Mouse (Mus musculus) cerebellum, postnatal 10 days (tissue): ENCODE data around the gene Ttc16.

Experiments used
- DNase-seq, 2 experiments: peaks; one replicate each; pipeline ENCODE4 v3.0.0; 2021; ENCODE audit warnings: mixed read lengths in 2 of 2

Gene Ttc16

DNA sequence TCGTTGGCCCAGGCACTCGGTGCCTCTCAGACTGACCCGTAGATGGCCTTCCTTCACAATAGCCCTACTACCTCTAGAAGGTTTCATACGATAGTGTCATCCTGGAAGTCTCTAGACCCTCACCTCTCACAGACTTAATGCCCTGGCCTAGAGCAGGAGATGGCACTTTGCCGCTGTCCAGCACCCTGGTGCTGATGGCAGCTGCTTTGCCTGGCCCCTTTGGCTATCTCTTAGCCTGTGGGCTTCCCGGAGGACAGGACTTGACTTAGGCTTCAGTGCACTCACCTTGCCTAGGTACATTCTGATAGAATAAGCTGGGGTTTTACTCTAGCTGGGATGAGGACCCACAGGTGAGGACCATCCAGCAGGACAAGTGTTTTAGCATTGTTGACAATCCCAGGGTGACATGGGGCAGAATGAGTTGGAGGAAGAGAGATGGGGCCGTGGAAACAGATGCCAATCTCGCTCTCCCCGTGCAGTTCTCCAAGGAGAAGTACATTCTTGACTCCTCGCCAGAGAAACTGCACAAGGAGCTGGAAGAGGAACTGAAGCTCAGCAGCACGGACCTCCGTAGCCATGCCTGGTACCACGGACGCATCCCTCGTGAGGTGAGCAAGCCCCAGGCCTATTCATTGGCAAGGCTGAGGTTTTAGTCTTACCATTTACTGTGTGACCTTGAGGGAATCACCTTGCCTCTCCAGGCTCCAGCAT is 31.0 kb downstream of the Ttc16 start:
- DNase-seq = no peak

- peak; percentile 92 to 94 for DNase-seq
Observed at GRCm38 (mm10) chr2:32742173-32742531, 33.3 kb downstream of the Ttc16 start.

DNA sequence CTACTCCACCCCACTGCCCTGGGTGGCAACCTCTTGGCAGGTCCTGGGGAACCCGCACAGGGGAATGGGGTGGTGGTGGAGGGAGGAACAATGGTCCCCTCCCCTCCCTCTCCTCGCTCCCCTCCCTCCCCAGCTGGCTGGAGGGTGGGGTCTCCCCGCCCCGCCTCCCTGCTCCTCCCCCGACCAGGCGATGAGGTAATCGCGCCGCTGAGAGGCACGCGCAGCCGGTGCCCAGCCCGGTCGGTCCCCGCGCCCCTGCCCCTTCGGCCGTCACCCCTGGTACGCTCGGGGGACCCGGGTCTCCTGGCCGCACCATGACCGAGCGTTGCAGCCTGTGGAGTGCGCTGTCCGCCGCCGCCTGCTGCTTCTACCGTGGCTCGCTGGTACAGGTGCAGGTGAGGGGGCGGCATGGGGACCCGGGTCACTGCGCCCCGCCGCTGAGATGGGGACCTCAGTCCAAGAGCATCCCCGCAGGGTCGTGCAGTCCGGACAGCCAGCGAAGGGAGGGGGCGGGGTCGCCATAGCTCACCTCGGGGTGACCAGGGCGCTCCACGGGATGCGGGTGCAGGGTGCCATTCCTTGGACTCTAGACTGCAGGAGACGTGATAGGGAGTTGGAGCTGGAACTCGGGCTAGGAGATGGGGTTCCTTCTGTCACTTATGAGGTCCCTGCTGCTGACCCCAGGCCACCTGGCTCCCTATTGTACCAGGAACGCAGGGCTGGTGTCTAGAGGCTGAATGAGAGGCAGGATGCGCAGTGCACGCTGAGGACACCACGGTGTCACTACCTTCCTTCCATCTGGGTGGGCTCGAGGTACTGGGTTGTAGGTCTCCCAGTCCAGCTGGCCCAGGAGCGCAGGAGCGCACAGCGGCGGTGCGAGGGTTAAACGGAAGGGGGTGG is 33.9 kb downstream of the Ttc16 start:
- peak; percentile 89 to 93 for DNase-seq

DNA sequence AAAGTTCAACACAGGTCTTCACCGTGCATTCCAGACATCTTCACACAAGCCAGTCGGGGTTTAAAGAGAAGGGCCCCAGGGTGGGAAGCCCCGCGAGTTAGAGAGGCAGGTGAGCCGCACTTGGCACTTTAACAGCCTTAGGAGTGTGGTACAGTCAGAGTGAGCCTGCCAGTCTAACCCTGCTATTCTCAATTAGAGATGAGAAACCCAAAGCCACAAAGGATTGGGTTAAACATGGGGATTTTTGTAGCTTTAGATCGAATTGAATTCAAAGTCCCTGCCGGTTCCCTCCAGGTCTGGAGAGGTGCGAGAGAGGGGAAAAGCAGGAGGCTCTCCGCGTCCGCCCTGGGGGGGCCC is 34.5 kb downstream of the Ttc16 start, which contains the start of gene 6330409D20Rik:
Gene 6330409D20Rik, minus strand, starts transcription at position 101 of the 357 bp plus-strand sequence.
- no peak for DNase-seq

- peak in 1 of 2 experiments; percentile 33 for DNase-seq
Observed at GRCm38 (mm10) chr2:32739311-32739710, 36.1 kb downstream of the Ttc16 start.

DNA sequence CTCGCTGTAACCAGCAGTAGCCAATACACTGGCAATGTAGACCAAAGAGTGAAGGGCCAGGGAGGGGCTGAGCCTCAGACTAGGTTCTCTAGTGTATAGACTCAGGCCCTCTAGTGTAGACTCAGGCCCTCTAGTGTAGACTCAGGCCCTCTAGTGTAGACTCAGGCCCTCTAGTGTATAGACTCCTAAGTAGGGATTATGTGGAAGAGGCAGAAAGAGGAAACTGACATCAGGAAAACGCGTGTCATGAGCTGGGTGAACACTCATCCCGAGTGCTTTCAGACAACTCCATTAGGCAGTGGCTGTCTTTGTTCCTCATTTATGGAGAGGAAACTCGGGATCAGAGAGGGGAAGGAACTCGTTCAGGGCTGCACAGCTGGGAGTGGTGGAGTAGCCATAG is 38.4 kb downstream of the Ttc16 start:
- no peak for DNase-seq

- no peak for DNase-seq
Observed at GRCm38 (mm10) chr2:32736306-32736829, 39.1 kb downstream of the Ttc16 start.

DNA sequence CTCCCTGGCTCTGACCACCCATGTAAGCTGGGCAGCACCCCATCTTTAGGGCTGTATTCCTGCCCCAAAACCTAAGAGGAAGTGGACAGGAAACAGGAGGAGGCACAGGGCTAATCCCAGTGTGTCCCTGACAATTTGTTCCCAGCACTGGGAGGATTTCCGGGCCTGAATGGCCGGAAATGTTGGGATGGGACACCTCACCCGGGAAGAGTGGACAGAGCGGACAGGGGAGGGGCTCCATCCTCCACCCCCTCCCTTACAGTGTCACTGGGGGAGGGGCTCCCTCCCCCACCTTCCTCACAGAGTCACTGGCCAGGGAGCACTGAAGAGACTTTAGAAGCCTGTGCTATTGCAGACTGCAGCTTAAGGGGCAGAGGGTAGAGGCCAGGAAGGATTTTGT is 40.5 kb downstream of the Ttc16 start:
- no peak for DNase-seq

DNA sequence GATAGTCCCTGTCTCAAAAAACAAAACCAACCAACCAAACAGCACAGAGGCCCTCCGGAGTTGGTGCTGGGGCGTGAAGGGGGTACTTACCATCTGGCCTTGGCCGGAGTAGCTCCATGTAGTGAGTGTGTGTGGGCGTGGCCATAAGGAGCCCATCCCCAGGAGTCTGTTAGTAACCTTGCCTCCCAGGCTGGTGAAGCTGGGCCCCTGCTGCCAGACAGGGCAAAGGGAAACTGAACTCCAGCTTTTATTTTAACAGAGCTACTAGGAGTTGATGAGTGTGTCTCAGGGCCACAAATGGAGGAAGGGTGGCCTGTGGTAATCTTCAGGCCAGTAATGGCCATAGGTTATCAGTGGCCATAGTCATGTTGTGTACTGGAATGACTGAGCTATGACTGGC is 41.0 kb downstream of the Ttc16 start:
- DNase-seq = peak in 1 of 2 experiments; percentile 47

DNA sequence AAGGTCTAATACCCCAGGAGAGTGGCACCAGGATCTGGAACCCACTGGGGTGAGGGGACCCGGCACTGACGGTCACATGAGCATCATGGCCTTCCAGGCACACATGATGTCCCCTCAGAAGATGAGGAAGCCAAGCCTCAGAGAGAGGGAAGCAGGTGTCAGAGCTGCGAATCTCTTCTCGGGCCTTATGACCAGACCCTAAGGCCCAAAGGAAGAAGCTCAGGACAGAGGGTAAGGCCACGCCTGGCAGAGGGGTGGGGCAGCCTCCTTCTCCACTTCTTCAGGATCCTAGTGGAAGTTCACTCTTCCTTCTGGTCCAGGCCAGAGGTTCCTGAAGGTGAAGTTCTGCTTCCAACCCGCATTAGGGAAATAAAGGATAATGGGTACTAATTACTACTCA is 42.7 kb downstream of the Ttc16 start:
- DNase-seq = no peak

GRCm38 (mm10) chr2:32731911-32732310 is 43.5 kb downstream of the Ttc16 start:
- DNase-seq = peak in 1 of 2 experiments; percentile 25

- no peak for DNase-seq
Observed at GRCm38 (mm10) chr2:32730854-32731253, 44.6 kb downstream of the Ttc16 start.

- DNase-seq = no peak
Observed at GRCm38 (mm10) chr2:32729547-32729946, 45.9 kb downstream of the Ttc16 start.

- DNase-seq = no peak
Observed at GRCm38 (mm10) chr2:32728463-32728862, 47.0 kb downstream of the Ttc16 start.

GRCm38 (mm10) chr2:32727435-32727834 is 48.0 kb downstream of the Ttc16 start:
- DNase-seq = peak; percentile 89 to 94

- DNase-seq = no peak
Observed at GRCm38 (mm10) chr2:32724832-32725790, 50.3 kb downstream of the Ttc16 start.

- no peak for DNase-seq
Observed at GRCm38 (mm10) chr2:32724149-32724548, 51.3 kb downstream of the Ttc16 start.

DNA sequence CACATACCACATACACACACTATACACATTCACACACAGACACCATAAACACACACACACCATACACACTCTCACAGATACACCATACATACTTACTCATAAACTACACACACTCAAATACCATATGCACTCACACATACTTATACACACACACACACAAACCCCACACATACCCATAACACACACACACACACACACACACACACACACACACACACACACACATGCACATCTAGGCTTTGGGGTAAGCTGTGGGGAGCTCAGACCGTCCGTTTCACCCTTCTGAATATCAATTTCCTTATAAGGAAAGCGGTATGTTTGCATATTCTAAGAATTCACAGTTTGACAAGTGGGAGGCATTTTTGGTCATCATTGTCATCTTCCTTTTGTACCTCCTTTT is 52.9 kb downstream of the Ttc16 start:
- no peak for DNase-seq

GRCm38 (mm10) chr2:32722046-32722445 is 53.4 kb downstream of the Ttc16 start:
- DNase-seq = no peak

GRCm38 (mm10) chr2:32720681-32721229 is 54.7 kb downstream of the Ttc16 start, which contains the start of gene Sh2d3c:
TSS of gene Sh2d3c (plus strand) at chr2:32721055.
- peak; percentile 49 to 53 for DNase-seq

DNA sequence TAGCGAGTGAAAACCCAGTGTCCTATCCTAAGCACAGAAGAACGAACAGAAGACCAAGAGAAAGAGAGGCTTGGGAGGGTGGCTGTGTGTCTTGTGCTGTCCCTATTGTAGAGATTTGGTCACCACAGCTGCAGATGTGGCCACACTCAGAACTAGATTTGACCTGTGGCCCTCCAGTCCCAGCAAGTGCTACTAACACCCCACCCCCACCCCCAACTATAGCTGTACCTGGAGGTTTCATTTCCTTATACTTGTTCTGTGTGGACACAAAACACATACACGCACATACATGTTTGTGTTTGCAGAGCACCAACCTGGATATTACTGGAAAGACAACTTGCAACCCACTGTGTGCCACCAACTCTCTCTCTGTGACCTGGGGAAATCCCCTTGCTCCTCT is 55.4 kb downstream of the Ttc16 start:
- DNase-seq = no peak

- DNase-seq = peak; percentile 46 to 62
Observed at GRCm38 (mm10) chr2:32718761-32719160, 56.7 kb downstream of the Ttc16 start.
